Comparison of ENCODE assay signal across 9 mouse cellular contexts in the genomic region with DNA sequence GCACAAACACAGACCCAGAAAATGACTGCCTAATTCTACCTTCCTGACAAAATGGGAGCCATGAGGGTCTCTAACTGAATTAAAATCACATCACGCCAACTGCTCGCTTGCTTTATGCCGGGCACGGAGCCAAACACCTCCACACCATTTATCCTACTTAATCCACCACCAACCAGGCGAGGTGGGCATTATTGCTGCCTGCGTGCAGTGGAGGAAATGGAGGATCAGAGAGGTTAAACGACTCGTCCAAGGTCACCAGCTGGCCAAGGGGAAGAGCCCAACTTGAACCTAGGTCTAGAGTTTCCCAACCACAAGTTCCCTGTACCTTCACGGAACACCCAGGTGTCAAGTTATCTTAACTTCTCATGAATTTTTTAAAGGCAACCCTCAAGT. TPM values are rescaled to one million over a fixed set of nuclear protein-coding genes. Genes with fewer than 3 reads are reported as not detected.
A peak's percentile ranks its signal among the peaks of the same experiment; 100 is the strongest.
DNase-seq lines count a peak whose midpoint lies in the region; ATAC-seq and TF ChIP-seq lines count a peak whose summit lies in the region.
"Had no signal": no experiment of that assay in that cellular context is flagged by ENCODE, and none has a peak within 500 bp of the region (broad histone marks: within the 10 kb centered on the region; RNA-seq: fewer than 3 reads in every experiment).

No protein-coding gene starts in this region.

- H3K27me3 ChIP-seq in C2C12 (ENCODE audit: control insufficient read depth, insufficient read depth, insufficient read length), result no peaks in the 10 kb centered on the region
- peaks cover 7% of the 10 kb centered on the region; the same call in 1 of the 2 replicates for H3K27me3 ChIP-seq in embryonic facial prominence, embryonic 14.5 days (replicated peaks; ENCODE audit: control insufficient read depth, insufficient read depth, low read length)
- H3K27me3 ChIP-seq in kidney, embryonic 16.5 days (ENCODE audit: insufficient read depth, low read length), result peaks cover 8% of the 10 kb centered on the region; the same call in 1 of the 2 replicates
- peaks cover 19% of the 10 kb centered on the region for H3K27me3 ChIP-seq in megakaryocyte, embryonic 14.5 days (replicated peaks)

- no peaks in the 10 kb centered on the region for H3K79me3 ChIP-seq in C2C12 (ENCODE audit: low read depth)

- H3K79me2 ChIP-seq in C2C12 (ENCODE audit: control insufficient read depth, insufficient read depth), result no peaks in the 10 kb centered on the region

- no peaks in the 10 kb centered on the region for H3K36me3 ChIP-seq in C2C12 (ENCODE audit: control insufficient read depth, insufficient read depth)
- no peaks in the 10 kb centered on the region for H3K36me3 ChIP-seq in embryonic facial prominence, embryonic 14.5 days (ENCODE audit: control insufficient read depth, insufficient read depth, low read length)
- H3K36me3 ChIP-seq in kidney, embryonic 16.5 days (ENCODE audit: insufficient read depth, low read length), result no peaks in the 10 kb centered on the region
- H3K36me3 ChIP-seq in megakaryocyte, embryonic 14.5 days (replicated peaks; ENCODE audit: low read length), result no peaks in the 10 kb centered on the region
- H3K36me3 ChIP-seq: G1E had no signal

- H3K9ac ChIP-seq in embryonic facial prominence, embryonic 14.5 days (ENCODE audit: low read depth, low read length), result peak overlapping the region; percentile 84
- H3K9ac ChIP-seq in kidney, embryonic 16.5 days (replicated peaks; ENCODE audit: low read length), result peak overlapping the region; percentile 88

- no peak for ATAC-seq in embryonic facial prominence, embryonic 14.5 days (ENCODE audit: low read depth)
- no peak for ATAC-seq in kidney, embryonic 16.5 days (ENCODE audit: low FRiP score, low TSS enrichment)
- ATAC-seq in inflammation-experienced regulatory T-cells, adult 6 months, result no peak

- WGBS in embryonic facial prominence, embryonic 14.5 days, result 1% methylated on average over 9 of the region's 9 CpGs
- WGBS in kidney, embryonic 16.5 days, result 4% methylated on average over 9 of the region's 9 CpGs

- H3K27ac ChIP-seq in embryonic facial prominence, embryonic 14.5 days (replicated peaks; ENCODE audit: low read depth, low read length), result no peak overlapping the region
- H3K27ac ChIP-seq in kidney, embryonic 16.5 days (ENCODE audit: low read length), result peak overlapping the region; percentile 85

- peak overlapping the region; percentile 50 for H3K4me3 ChIP-seq in C2C12 (ENCODE audit: insufficient read depth, poor library complexity, severe bottlenecking)
- peak overlapping the region; percentile 79 for H3K4me3 ChIP-seq in embryonic facial prominence, embryonic 14.5 days (ENCODE audit: low read depth, low read length)
- H3K4me3 ChIP-seq in kidney, embryonic 16.5 days (ENCODE audit: low read length), result peak overlapping the region; percentile 93
- H3K4me3 ChIP-seq in megakaryocyte, embryonic 14.5 days (replicated peaks), result peak overlapping the region; percentile 96

- H3K9me3 ChIP-seq in embryonic facial prominence, embryonic 14.5 days (ENCODE audit: control insufficient read depth, low read length), result no peaks in the 10 kb centered on the region
- no peaks in the 10 kb centered on the region for H3K9me3 ChIP-seq in kidney, embryonic 16.5 days (ENCODE audit: low read length)
- no peaks in the 10 kb centered on the region for H3K9me3 ChIP-seq in megakaryocyte, embryonic 14.5 days

- peak overlapping the region; percentile 93 for H3K4me2 ChIP-seq in embryonic facial prominence, embryonic 14.5 days (ENCODE audit: low read depth, low read length)
- peak overlapping the region; percentile 71 for H3K4me2 ChIP-seq in kidney, embryonic 16.5 days (replicated peaks; ENCODE audit: low read depth, low read length)

- no peak overlapping the region for H3ac ChIP-seq in C2C12 (ENCODE audit: control insufficient read depth, insufficient read length, low read depth)

- H3K4me1 ChIP-seq in embryonic facial prominence, embryonic 14.5 days (ENCODE audit: control insufficient read depth, insufficient read depth, low read length), result peaks cover 16% of the 10 kb centered on the region
- peaks cover 52% of the 10 kb centered on the region for H3K4me1 ChIP-seq in kidney, embryonic 16.5 days (ENCODE audit: insufficient read depth, low read length)
- H3K4me1 ChIP-seq in megakaryocyte, embryonic 14.5 days, result peaks cover 57% of the 10 kb centered on the region

- DNase-seq in embryo, embryonic 10.5 days (ENCODE audit: low spot score), result peak; percentile 28
- DNase-seq in embryo, embryonic 10 days (ENCODE audit: low spot score), result no peak
- peak; percentile 60 for DNase-seq in embryonic facial prominence, embryonic 14.5 days (ENCODE audit: low spot score)
- DNase-seq in spleen, postnatal 36 days (ENCODE audit: low spot score in 2 of 2), result no peak

- no peak for TF ChIP-seq CTCF in C2C12 (IDR thresholded peaks at IDR 0.05; ENCODE audit: control insufficient read depth, insufficient read depth, insufficient read length)

TF ChIP-seq in C2C12, 6 proteins besides CTCF, POLR2A, EP300 and RAD21:
- TF ChIP-seq MYOG (IDR thresholded peaks at IDR 0.05; ENCODE audit: control insufficient read depth, extremely low read depth, insufficient read length), result no peak
- TF ChIP-seq USF1 (IDR thresholded peaks at IDR 0.05; ENCODE audit: low read depth), result no peak
- no peak for TF ChIP-seq MAX (IDR thresholded peaks at IDR 0.05)
- TF ChIP-seq FOSL1 (IDR thresholded peaks at IDR 0.05; ENCODE audit: insufficient read depth, low read length, poor library complexity, severe bottlenecking), result no peak
- no peak for TF ChIP-seq MYOD1 (IDR thresholded peaks at IDR 0.05; ENCODE audit: control insufficient read depth, insufficient read length, low read depth)
- TF ChIP-seq CEBPB (IDR thresholded peaks at IDR 0.05; ENCODE audit: low read depth), result no peak

RNA-seq across cellular contexts. Expression of a gene that starts 2.3 kb away (rescaled TPM):
- polyA plus RNA-seq in C2C12 (2012; fragmentation: generic; extraction: Trizol), result 3.1 TPM
- polyA plus RNA-seq in embryonic facial prominence, embryonic 14.5 days (2014; fragmentation: Nextera tagmentation; extraction: Ambion mirVana), result 3.8 and 4.7 TPM in 2 replicates
- polyA plus RNA-seq in kidney, embryonic 16.5 days (2015; fragmentation: Nextera tagmentation; extraction: Ambion mirVana), result 9.0 and 9.3 TPM in 2 replicates
- 0.07 TPM in 1 of 2 replicates, not detected in the other for polyA plus RNA-seq in megakaryocyte, embryonic 14.5 days (2012; ENCODE audit: insufficient read depth, low replicate concordance)
- 1 to 10 TPM in 2 of 3 experiments, under 1 TPM in 1; 0.98 to 3.4 (median 2.8) TPM for polyA plus RNA-seq in inflammation-experienced regulatory T-cells, adult 6 months (2017; shearing (Covaris generic))
- polyA plus RNA-seq: G1E had no signal

Comparison
In these comparisons a context has a peak if more than half of its experiments do, and no peak if none do; other contexts are left out.
1. DNase-seq: peak in embryo, embryonic 10.5 days (single experiment) and embryonic facial prominence, embryonic 14.5 days (single experiment); none in embryo, embryonic 10 days (single experiment) and spleen, postnatal 36 days (0 of 2).
2. Peak in every context shown above with its lines, with median percentiles within 50 percentile points of each other: H3K4me3 ChIP-seq.